In genomic region chr5:136967592-136967991, GRCm38 (mm10) we compare ENCODE assay signal across 12 mouse cellular contexts. TPM values are rescaled to one million over a fixed set of nuclear protein-coding genes. Genes with fewer than 3 reads are reported as not detected.
DNase-seq lines count a peak whose midpoint lies in the region; ATAC-seq and TF ChIP-seq lines count a peak whose summit lies in the region.
"Had no signal": no experiment of that assay in that cellular context is flagged by ENCODE, and none has a peak within 500 bp of the region (broad histone marks: within the 10 kb centered on the region; RNA-seq: fewer than 3 reads in every experiment).

No protein-coding gene starts in this region.

- peaks cover 35 to 69% of the 10 kb centered on the region in 2 experiments for H3K36me3 ChIP-seq in CH12.LX (replicated peaks in 1 of 2; ENCODE audit: control insufficient read depth in 1 of 2, insufficient read depth in 1 of 2, low read length in 1 of 2)
- peaks cover 38% of the 10 kb centered on the region for H3K36me3 ChIP-seq in intestine, embryonic 14.5 days (ENCODE audit: control insufficient read depth, insufficient read depth, low read length)
- H3K36me3 ChIP-seq in lung, embryonic 14.5 days (ENCODE audit: insufficient read depth) = peaks cover 40% of the 10 kb centered on the region

- TF ChIP-seq EP300 in CH12.LX (IDR thresholded peaks at IDR 0.05; ENCODE audit: low read length) = no peak

- no peak for TF ChIP-seq CTCF in CH12.LX (conservative IDR thresholded peaks at IDR 0.05 in 1 of 2, IDR thresholded peaks at IDR 0.05 in 1 of 2; ENCODE audit: low read depth in 2 of 2, low read length in 2 of 2)
- no peak for TF ChIP-seq CTCF in lung, embryonic 14.5 days (IDR thresholded peaks at IDR 0.05; ENCODE audit: low read depth)

- WGBS in intestine, embryonic 14.5 days = 43% methylated on average over 10 of the region's 10 CpGs
- WGBS in lung, embryonic 14.5 days = 45% methylated on average over 10 of the region's 10 CpGs

- no peak overlapping the region for H3K4me3 ChIP-seq in CH12.LX (replicated peaks in 1 of 3; ENCODE audit: low read depth in 2 of 3, low read length in 2 of 3, poor library complexity in 1 of 3)
- no peak overlapping the region for H3K4me3 ChIP-seq in intestine, embryonic 14.5 days (ENCODE audit: low read depth, low read length)
- no peak overlapping the region for H3K4me3 ChIP-seq in lung, embryonic 14.5 days (ENCODE audit: low read depth, low read length)
- H3K4me3 ChIP-seq: hindbrain, embryonic 15.5 days had no signal

- no peaks in the 10 kb centered on the region for H3K79me2 ChIP-seq in CH12.LX (replicated peaks; ENCODE audit: control insufficient read depth, extremely low read depth, insufficient read depth, poor library complexity, severe bottlenecking)

- no peak overlapping the region for H3K27ac ChIP-seq in CH12.LX (ENCODE audit: insufficient read depth, low read depth)
- peak overlapping the region; percentile 62; the same call in 1 of the 2 replicates for H3K27ac ChIP-seq in intestine, embryonic 14.5 days (ENCODE audit: low read depth)
- H3K27ac ChIP-seq in lung, embryonic 14.5 days (ENCODE audit: low read depth) = no peak overlapping the region
- H3K27ac ChIP-seq: hindbrain, embryonic 15.5 days had no signal

- in situ Hi-C loops in CH12.LX (cut with MboI; ENCODE audit: low pct_ligation_motif_present, low pct_unique_long_range_greater_than_20kb, low sequenced_read_pairs) = no loop called here

- no peaks in the 10 kb centered on the region for H3K27me3 ChIP-seq in CH12.LX (replicated peaks)
- H3K27me3 ChIP-seq in intestine, embryonic 14.5 days (replicated peaks; ENCODE audit: control insufficient read depth, insufficient read depth, low read length) = no peaks in the 10 kb centered on the region
- no peaks in the 10 kb centered on the region for H3K27me3 ChIP-seq in lung, embryonic 14.5 days (ENCODE audit: insufficient read depth, low read length)
- H3K27me3 ChIP-seq: hindbrain, embryonic 15.5 days had no signal

- H3K4me2 ChIP-seq in CH12.LX (ENCODE audit: insufficient read depth, low read depth, poor library complexity, severe bottlenecking) = no peak overlapping the region
- no peak overlapping the region for H3K4me2 ChIP-seq in intestine, embryonic 14.5 days (ENCODE audit: low read length)
- no peak overlapping the region for H3K4me2 ChIP-seq in lung, embryonic 14.5 days
- H3K4me2 ChIP-seq: hindbrain, embryonic 15.5 days had no signal

- no peak for DNase-seq in CH12.LX (ENCODE audit: extremely low read depth)
- DNase-seq in gastrocnemius, postnatal 10 days = peak; percentile 73
- peak; percentile 57 for DNase-seq in intestine, embryonic 14.5 days (ENCODE audit: low spot score)
- DNase-seq in lung, embryonic 14.5 days = peak; percentile 45
- DNase-seq in left cerebral cortex, postnatal 14 days (ENCODE audit: low spot score in 2 of 2) = no peak
- no peak for DNase-seq in spleen, postnatal 36 days (ENCODE audit: low spot score in 2 of 2)
- no peak for DNase-seq in right cerebral cortex, adult 18-20 months
- DNase-seq: cerebellum, adult 11-12 months had no signal

- peaks cover 0 to 9% of the 10 kb centered on the region in 2 experiments; a peak in 2 of 4 replicates for H3K4me1 ChIP-seq in CH12.LX (ENCODE audit: control insufficient read depth in 1 of 2, insufficient read depth in 2 of 2)
- H3K4me1 ChIP-seq in intestine, embryonic 14.5 days (replicated peaks; ENCODE audit: control insufficient read depth, insufficient read depth, low read length) = peaks cover 22% of the 10 kb centered on the region
- H3K4me1 ChIP-seq in lung, embryonic 14.5 days (ENCODE audit: insufficient read depth) = peaks cover 15% of the 10 kb centered on the region; the same call in 1 of the 2 replicates

- H3K9ac ChIP-seq in CH12.LX (ENCODE audit: insufficient read depth, low read depth) = no peak overlapping the region
- no peak overlapping the region for H3K9ac ChIP-seq in intestine, embryonic 14.5 days (ENCODE audit: low read length)
- no peak overlapping the region for H3K9ac ChIP-seq in lung, embryonic 14.5 days
- H3K9ac ChIP-seq: hindbrain, embryonic 15.5 days had no signal

- no peaks in the 10 kb centered on the region for H3K9me3 ChIP-seq in CH12.LX (replicated peaks; ENCODE audit: low read length)
- H3K9me3 ChIP-seq in intestine, embryonic 14.5 days (ENCODE audit: control insufficient read depth, low read length) = no peaks in the 10 kb centered on the region
- H3K9me3 ChIP-seq in lung, embryonic 14.5 days (ENCODE audit: low read depth, low read length) = no peaks in the 10 kb centered on the region
- H3K9me3 ChIP-seq: G1E; hindbrain, embryonic 15.5 days had no signal

- ATAC-seq in intestine, embryonic 14.5 days (replicated peaks; ENCODE audit: low FRiP score, low TSS enrichment, low read depth) = no peak
- ATAC-seq in lung, embryonic 14.5 days (ENCODE audit: insufficient read depth) = no peak
- ATAC-seq in inflammation-experienced regulatory T-cells, adult 6 months = no peak

- dilution Hi-C loops in CH12.LX (cut with MboI; ENCODE audit: extremely low pct_ligation_motif_present, extremely low pct_unique_long_range_greater_than_20kb, low sequenced_read_pairs) = no loop called here

- TF ChIP-seq RAD21 in CH12.LX (IDR thresholded peaks at IDR 0.05; ENCODE audit: low read depth, low read length) = no peak

- peak; percentile 26; the same call in 1 of the 2 replicates for TF ChIP-seq POLR2A in CH12.LX (IDR thresholded peaks at IDR 0.05; ENCODE audit: low read depth, low read length)

- intact Hi-C loops in left cerebral cortex, postnatal 14 days (cut with DNase I) = no loop called here

TF ChIP-seq in CH12.LX, 34 proteins besides CTCF, POLR2A, EP300 and RAD21:
- TF ChIP-seq GABPA (IDR thresholded peaks at IDR 0.05; ENCODE audit: insufficient replicate concordance, low read depth, low read length) (no peak), MAZ (IDR thresholded peaks at IDR 0.05; ENCODE audit: low read depth, low read length) (no peak), POLR2AphosphoS2 (IDR thresholded peaks at IDR 0.05; ENCODE audit: low read depth, low read length) (no peak), E2F4 (IDR thresholded peaks at IDR 0.05; ENCODE audit: insufficient replicate concordance, low read depth, low read length) (no peak)

RNA-seq across cellular contexts. Expression of gene Cldn15, which starts 1.2 kb away (rescaled TPM):
- total RNA-seq in CH12.LX (2012; rRNA removed) = 0.25 TPM in 2 replicates
- total RNA-seq in CH12.LX (2014; rRNA removed) = 0.24 TPM in 1 of 2 replicates, not detected in the other
- 0.29 and 0.35 TPM in 2 replicates for polyA plus RNA-seq in CH12.LX (2012; ENCODE audit: insufficient read length, low read depth)
- total RNA-seq in gastrocnemius, postnatal 10 days (2021) = 1 to 10 TPM; 2.5 to 2.6 TPM
- polyA plus RNA-seq in intestine, embryonic 14.5 days (2014; fragmentation: Nextera tagmentation; extraction: Ambion mirVana) = 12.7 and 18.4 TPM in 2 replicates
- 5.3 and 5.7 TPM in 2 replicates for polyA plus RNA-seq in lung, embryonic 14.5 days (2014; fragmentation: Nextera tagmentation; extraction: Ambion mirVana)
- total RNA-seq in left cerebral cortex, postnatal 14 days (2021) = under 1 TPM in 1 of 2 experiments, not detected in 1; 0.17 TPM
- polyA plus RNA-seq in inflammation-experienced regulatory T-cells, adult 6 months (2017; shearing (Covaris generic)) = not detected
- polyA plus RNA-seq: neural tube, embryonic 11.5 days had no signal

RNA-seq across cellular contexts. Expression of gene Fis1, which starts 14.5 kb away (rescaled TPM):
- 207 and 210 TPM in 2 replicates for total RNA-seq in CH12.LX (2012; rRNA removed)
- total RNA-seq in CH12.LX (2014; rRNA removed) = 140 and 142 TPM in 2 replicates
- 152 and 203 TPM in 2 replicates for polyA plus RNA-seq in CH12.LX (2012; ENCODE audit: insufficient read length, low read depth)
- total RNA-seq in gastrocnemius, postnatal 10 days (2021) = 100 to 1,000 TPM; 151 to 154 TPM
- 309 and 315 TPM in 2 replicates for polyA plus RNA-seq in intestine, embryonic 14.5 days (2014; fragmentation: Nextera tagmentation; extraction: Ambion mirVana)
- polyA plus RNA-seq in lung, embryonic 14.5 days (2014; fragmentation: Nextera tagmentation; extraction: Ambion mirVana) = 306 and 314 TPM in 2 replicates
- 100 to 1,000 TPM; 233 to 242 TPM for total RNA-seq in left cerebral cortex, postnatal 14 days (2021)
- polyA plus RNA-seq in inflammation-experienced regulatory T-cells, adult 6 months (2017; shearing (Covaris generic)) = 100 to 1,000 TPM; 413 to 465 (median 425) TPM

RNA-seq across cellular contexts. Expression of gene Plod3, which starts 19.2 kb away (rescaled TPM):
- 38.2 and 45.2 TPM in 2 replicates for total RNA-seq in CH12.LX (2012; rRNA removed)
- total RNA-seq in CH12.LX (2014; rRNA removed) = 8.8 and 9.9 TPM in 2 replicates
- 22.2 and 23.6 TPM in 2 replicates for polyA plus RNA-seq in CH12.LX (2012; ENCODE audit: insufficient read length, low read depth)
- total RNA-seq in gastrocnemius, postnatal 10 days (2021) = 10 to 100 TPM; 21.3 to 33.5 TPM
- 42.0 and 44.1 TPM in 2 replicates for polyA plus RNA-seq in intestine, embryonic 14.5 days (2014; fragmentation: Nextera tagmentation; extraction: Ambion mirVana)
- polyA plus RNA-seq in lung, embryonic 14.5 days (2014; fragmentation: Nextera tagmentation; extraction: Ambion mirVana) = 43.5 and 43.7 TPM in 2 replicates
- 10 to 100 TPM; 32.2 to 36.5 TPM for total RNA-seq in left cerebral cortex, postnatal 14 days (2021)
- polyA plus RNA-seq in inflammation-experienced regulatory T-cells, adult 6 months (2017; shearing (Covaris generic)) = 1 to 10 TPM; 4.7 to 6.7 (median 5.1) TPM

RNA-seq across cellular contexts. Expression of gene Znhit1, which starts 20.2 kb away (rescaled TPM):
- 60.1 and 67.3 TPM in 2 replicates for total RNA-seq in CH12.LX (2012; rRNA removed)
- 36.8 and 39.6 TPM in 2 replicates for total RNA-seq in CH12.LX (2014; rRNA removed)
- polyA plus RNA-seq in CH12.LX (2012; ENCODE audit: insufficient read length, low read depth) = 83.5 and 99.2 TPM in 2 replicates
- total RNA-seq in gastrocnemius, postnatal 10 days (2021) = 10 to 100 TPM; 39.8 to 41.8 TPM
- polyA plus RNA-seq in intestine, embryonic 14.5 days (2014; fragmentation: Nextera tagmentation; extraction: Ambion mirVana) = 102 and 104 TPM in 2 replicates
- 88.9 and 97.4 TPM in 2 replicates for polyA plus RNA-seq in lung, embryonic 14.5 days (2014; fragmentation: Nextera tagmentation; extraction: Ambion mirVana)
- 10 to 100 TPM; 79.0 to 82.7 TPM for total RNA-seq in left cerebral cortex, postnatal 14 days (2021)
- polyA plus RNA-seq in inflammation-experienced regulatory T-cells, adult 6 months (2017; shearing (Covaris generic)) = 10 to 100 TPM; 52.8 to 60.9 (median 60.7) TPM

RNA-seq across cellular contexts. Expression of gene Vgf, which starts 58.6 kb away (rescaled TPM):
- total RNA-seq in CH12.LX (2012; rRNA removed) (0.38 TPM in 1 of 2 replicates, not detected in the other), CH12.LX (2014; rRNA removed) (not detected in 2 replicates)
- not detected in 2 replicates for polyA plus RNA-seq in CH12.LX (2012; ENCODE audit: insufficient read length, low read depth)
- total RNA-seq in gastrocnemius, postnatal 10 days (2021) = under 1 TPM; 0.21 to 0.45 TPM
- 0.36 and 0.53 TPM in 2 replicates for polyA plus RNA-seq in intestine, embryonic 14.5 days (2014; fragmentation: Nextera tagmentation; extraction: Ambion mirVana)
- 0.12 and 0.13 TPM in 2 replicates for polyA plus RNA-seq in lung, embryonic 14.5 days (2014; fragmentation: Nextera tagmentation; extraction: Ambion mirVana)
- total RNA-seq in left cerebral cortex, postnatal 14 days (2021) = 100 to 1,000 TPM; 278 to 317 TPM
- not detected for polyA plus RNA-seq in inflammation-experienced regulatory T-cells, adult 6 months (2017; shearing (Covaris generic))

Comparison
In these comparisons a context has a peak if more than half of its experiments do, and no peak if none do; other contexts are left out.
1. DNase-seq: peak in gastrocnemius, postnatal 10 days (single experiment), intestine, embryonic 14.5 days (single experiment) and lung, embryonic 14.5 days (single experiment); none in CH12.LX (single experiment), left cerebral cortex, postnatal 14 days (0 of 2), spleen, postnatal 36 days (0 of 2) and right cerebral cortex, adult 18-20 months (single experiment).